Mouse (Mus musculus) myocyte (in vitro differentiated cells): Measurements from ENCODE around the gene Ccdc113.

ENCODE experiments used
- CEBPB ChIP-seq: IDR thresholded peaks from 2 replicates; pipeline ENCODE4 v1.6.1; 2011; ENCODE audit warnings: mild to moderate bottlenecking, moderate library complexity; ENCODE audit not compliant: poor library complexity, insufficient read depth, severe bottlenecking
- E2F4 ChIP-seq: IDR thresholded peaks from one replicate; pipeline ENCODE4 v1.6.1; 2011; ENCODE audit warnings: mild to moderate bottlenecking, control low read depth, moderate library complexity; ENCODE audit not compliant: insufficient read depth
- MAX ChIP-seq: IDR thresholded peaks from one replicate; pipeline ENCODE4 v1.6.1; 2011; ENCODE audit warnings: low read depth, mild to moderate bottlenecking, control low read depth
- MYOD1 ChIP-seq, 3 experiments: IDR thresholded peaks; one replicate each; pipeline ENCODE4 v1.6.1; 2011; ENCODE audit warnings: control low read depth in 2 of 3, low read depth in 2 of 3, mild to moderate bottlenecking in 2 of 3, moderate library complexity in 1 of 3; ENCODE audit not compliant: insufficient read length in 2 of 3, control insufficient read depth in 1 of 3
- MYOG ChIP-seq, 3 experiments: IDR thresholded peaks; one replicate each; pipeline ENCODE4 v1.6.1; 2011; ENCODE audit warnings: control low read depth in 2 of 3, low read depth in 2 of 3, mild to moderate bottlenecking in 2 of 3; ENCODE audit not compliant: insufficient read length in 2 of 3, control insufficient read depth in 1 of 3, insufficient read depth in 1 of 3
- POLR2A ChIP-seq: IDR thresholded peaks from one replicate; pipeline ENCODE4 v1.6.1; 2011; ENCODE audit warnings: low read depth, mild to moderate bottlenecking, control low read depth, moderate library complexity; ENCODE audit not compliant: insufficient read length
- POLR2AphosphoS2 ChIP-seq: IDR thresholded peaks from one replicate; pipeline ENCODE4 v1.6.1; 2011; ENCODE audit warnings: low read depth, control low read depth; ENCODE audit not compliant: insufficient read length
- SRF ChIP-seq: IDR thresholded peaks from one replicate; pipeline ENCODE4 v1.6.1; 2011; ENCODE audit warnings: low read depth; ENCODE audit not compliant: control insufficient read depth, insufficient read length
- TCF12 ChIP-seq: IDR thresholded peaks from one replicate; pipeline ENCODE4 v1.6.1; 2011; ENCODE audit warnings: mild to moderate bottlenecking, control low read depth; ENCODE audit not compliant: poor library complexity, insufficient read depth, severe bottlenecking
- TCF3 ChIP-seq: IDR thresholded peaks from one replicate; pipeline ENCODE4 v1.6.1; 2011; ENCODE audit warnings: low read depth, control low read depth; ENCODE audit not compliant: insufficient read length
- USF1 ChIP-seq: IDR thresholded peaks from one replicate; pipeline ENCODE4 v1.6.1; 2011; ENCODE audit warnings: low read depth, mild to moderate bottlenecking, control low read depth, moderate library complexity

DNA sequence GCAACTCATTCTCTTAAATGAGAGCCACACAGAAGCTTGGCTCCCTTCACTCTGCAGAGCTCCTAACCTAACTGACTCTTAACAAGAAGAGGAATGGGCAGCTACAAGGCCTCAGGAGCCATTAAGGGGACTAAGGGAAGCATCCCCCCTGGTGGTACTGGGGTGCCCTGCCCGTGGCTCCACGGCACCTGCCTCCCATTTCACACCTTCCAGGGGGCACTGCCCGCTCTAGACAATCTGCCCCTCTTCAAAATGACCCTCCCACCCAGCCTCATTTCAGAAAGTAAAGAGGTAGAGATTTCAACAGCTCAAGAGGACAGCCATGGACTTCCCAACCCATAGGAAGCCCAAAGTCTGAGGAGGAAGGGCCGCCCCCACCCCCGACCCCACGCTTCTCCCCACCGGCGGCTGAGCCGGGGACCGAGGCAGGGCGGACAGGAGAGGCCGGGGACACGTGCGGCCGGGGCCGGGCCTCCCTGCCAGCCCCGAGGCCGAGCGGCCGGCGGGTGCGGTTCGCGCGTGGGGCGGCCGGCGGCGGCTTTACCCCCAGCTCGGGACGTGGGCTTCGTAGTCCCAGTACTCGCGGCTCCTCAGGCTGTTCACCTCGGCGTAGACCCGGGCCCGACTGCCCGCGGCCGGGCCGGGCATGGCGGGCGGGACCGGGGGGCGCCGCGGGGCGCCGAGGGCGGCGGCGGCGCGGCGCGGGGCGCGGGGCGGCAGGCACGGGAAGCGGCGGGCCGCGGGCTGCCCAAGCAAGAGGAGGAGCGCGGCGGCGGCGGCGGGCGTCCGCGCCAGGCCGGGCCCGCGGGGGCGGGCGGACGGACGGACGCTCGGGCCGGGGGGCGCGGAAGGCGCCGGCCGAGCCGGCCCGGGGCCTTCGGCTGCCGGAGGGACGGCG, 45.8 kb upstream of the Ccdc113 start:
- TF ChIP-seq USF1, result no peak
- no peak for TF ChIP-seq CEBPB
- no peak for TF ChIP-seq POLR2A
- TF ChIP-seq MAX, result no peak
- TF ChIP-seq MYOG (IDR thresholded peaks at IDR 0.05; ENCODE audit: control insufficient read depth in 1 of 3, insufficient read depth in 1 of 3, insufficient read length in 2 of 3, low read depth in 2 of 3), result no peak
- TF ChIP-seq POLR2AphosphoS2, result no peak
- no peak for TF ChIP-seq E2F4
- TF ChIP-seq MYOD1 (IDR thresholded peaks at IDR 0.05; ENCODE audit: control insufficient read depth in 1 of 3, insufficient read length in 2 of 3, low read depth in 2 of 3), result no peak
- no peak for TF ChIP-seq TCF12
- no peak for TF ChIP-seq TCF3
- no peak for TF ChIP-seq SRF
